Mouse (Mus musculus) left cerebral cortex, postnatal 10 days (tissue): Measurements from ENCODE around the gene C130026I21Rik. TPM values are rescaled to one million over a fixed set of nuclear protein-coding genes. Genes with fewer than 3 reads are reported as not detected.
A peak's percentile ranks its signal among the peaks of the same experiment; 100 is the strongest.
"Not testable (repeated sequence)": the region's sequence is repeated elsewhere in the genome, so short reads cannot be mapped to it uniquely, and the experiment has no call there.

Experiments used
- DNase-seq, 2 experiments: peaks; one replicate each; pipeline ENCODE4 v3.0.0; 2021 to 2022; ENCODE audit warnings: low spot score in 2 of 2, mixed read lengths in 1 of 2; ENCODE audit errors: extremely low spot score in 1 of 2
- intact Hi-C: fragments of 180-260 bp; cut with DNase I; formaldehyde crosslinking; loops from one replicate; pipeline ENCODE4 v1.15.1; 2025
- total RNA-seq, 2 experiments: library from RNA; stranded (reverse); gene quantifications; 2 replicates each; pipeline ENCODE4 v1.2.3; 2021

Gene C130026I21Rik
- total RNA-seq, 2 experiments from 2014 or later = 0.69 TPM; not detected in 1

GRCm38 (mm10) chr1:85092169-85092568, 178.2 kb downstream of the C130026I21Rik start:
- DNase-seq, intact Hi-C loops: not testable (repeated sequence)

GRCm38 (mm10) chr1:85086211-85086610, 184.2 kb downstream of the C130026I21Rik start:
- intact Hi-C loops, DNase-seq: not testable (repeated sequence)

- DNase-seq, intact Hi-C loops: not testable (repeated sequence)
These were observed 185.6 kb downstream of the C130026I21Rik start for GRCm38 (mm10) chr1:85084803-85085202.

- intact Hi-C loops, DNase-seq: not testable (repeated sequence)
These were observed 197.3 kb downstream of the C130026I21Rik start for GRCm38 (mm10) chr1:85073099-85073498.

- DNase-seq, intact Hi-C loops: not testable (repeated sequence)
These were observed 198.7 kb downstream of the C130026I21Rik start for GRCm38 (mm10) chr1:85071690-85072089.

- DNase-seq, intact Hi-C loops: not testable (repeated sequence)
These were observed 234.6 kb downstream of the C130026I21Rik start for GRCm38 (mm10) chr1:85035801-85036200.

- DNase-seq, intact Hi-C loops: not testable (repeated sequence)
These were observed 236.0 kb downstream of the C130026I21Rik start for GRCm38 (mm10) chr1:85034394-85034793.

- intact Hi-C loops, DNase-seq: not testable (repeated sequence)
These were observed 236.8 kb downstream of the C130026I21Rik start for GRCm38 (mm10) chr1:85033616-85034015.

GRCm38 (mm10) chr1:85030211-85030610, 240.2 kb downstream of the C130026I21Rik start:
- DNase-seq, intact Hi-C loops: not testable (repeated sequence)

- intact Hi-C loops = not testable (repeated sequence)
These were observed 258.4 kb downstream of the C130026I21Rik start for GRCm38 (mm10) chr1:85011933-85012332.

GRCm38 (mm10) chr1:85010947-85011346, 259.4 kb downstream of the C130026I21Rik start:
- DNase-seq, intact Hi-C loops: not testable (repeated sequence)

More at GRCm38 (mm10) chr1:85011933-85012332, 258.4 kb downstream of the C130026I21Rik start:
- not testable (repeated sequence) for DNase-seq

- DNase-seq, intact Hi-C loops: not testable (repeated sequence)
These were observed 262.6 kb downstream of the C130026I21Rik start for GRCm38 (mm10) chr1:85007737-85008136.

- DNase-seq, intact Hi-C loops: not testable (repeated sequence)
These were observed 271.1 kb downstream of the C130026I21Rik start for GRCm38 (mm10) chr1:84999241-84999640.

GRCm38 (mm10) chr1:84996305-84996704, 274.1 kb downstream of the C130026I21Rik start:
- not testable (repeated sequence) for DNase-seq

GRCm38 (mm10) chr1:84994461-84994860, 275.9 kb downstream of the C130026I21Rik start:
- DNase-seq = peak in 1 of 2 experiments; percentile 22
- intact Hi-C loops = not testable (repeated sequence)

More at GRCm38 (mm10) chr1:84996305-84996704, 274.1 kb downstream of the C130026I21Rik start:
- intact Hi-C loops = not testable (repeated sequence)

- intact Hi-C loops, DNase-seq: not testable (repeated sequence)
These were observed 276.6 kb downstream of the C130026I21Rik start for GRCm38 (mm10) chr1:84993688-84994319.

GRCm38 (mm10) chr1:84993235-84993634, 277.1 kb downstream of the C130026I21Rik start:
- DNase-seq, intact Hi-C loops: not testable (repeated sequence)

- intact Hi-C loops, DNase-seq: not testable (repeated sequence)
These were observed 277.5 kb downstream of the C130026I21Rik start for GRCm38 (mm10) chr1:84992827-84993226.

- DNase-seq, intact Hi-C loops: not testable (repeated sequence)
These were observed 281.3 kb downstream of the C130026I21Rik start for GRCm38 (mm10) chr1:84989044-84989443.

- DNase-seq, intact Hi-C loops: not testable (repeated sequence)
These were observed 282.6 kb downstream of the C130026I21Rik start for GRCm38 (mm10) chr1:84987729-84988128.
